Mouse (Mus musculus) frontal cortex, adult 2 months (tissue): Measurements from ENCODE around the gene Olfr270. TPM values are rescaled to one million over a fixed set of nuclear protein-coding genes. Genes with fewer than 3 reads are reported as not detected.

Experiments
- DNase-seq, 2 experiments: peaks; one replicate each; pipeline ENCODE4 v3.0.0; 2022; ENCODE audit warnings: low spot score in 1 of 2; ENCODE audit errors: extremely low spot score in 1 of 2
- polyA plus RNA-seq: library from polyadenylated mRNA; depleted of rRNA; stranded (reverse); fragments of >200 nt; gene quantifications from 2 replicates; pipeline ENCODE4 v1.2.3, GENCODE M21; 2012; rRNA removed

The Olfr270 gene
- polyA plus RNA-seq: not detected in 2 replicates

- DNase-seq: no peak
These were observed at the start of gene Olfr270 for GRCm38 (mm10) chr4:52964247-52964646. Gene Olfr270, plus strand, starts transcription at chr4:52964547.

- DNase-seq: no peak
These were observed 47.6 kb upstream of the Olfr270 start for GRCm38 (mm10) chr4:52916659-52917310.

GRCm38 (mm10) chr4:52917311-52917688 lies 47.0 kb upstream of the Olfr270 start:
- no peak for DNase-seq

- no peak for DNase-seq
These were observed 45.3 kb upstream of the Olfr270 start, which contains the start of gene Olfr272 for GRCm38 (mm10) chr4:52919078-52919477. Gene Olfr272, minus strand, starts transcription at chr4:52919178.

- no peak for DNase-seq
These were observed 33.9 kb upstream of the Olfr270 start for GRCm38 (mm10) chr4:52930480-52930879.

- DNase-seq: no peak
These were observed 17.7 kb upstream of the Olfr270 start for GRCm38 (mm10) chr4:52946665-52947064.

GRCm38 (mm10) chr4:52949005-52949404 lies 15.3 kb upstream of the Olfr270 start:
- no peak for DNase-seq

GRCm38 (mm10) chr4:52958693-52959092 lies 5.7 kb upstream of the Olfr270 start:
- peak; percentile 58 to 79 for DNase-seq

GRCm38 (mm10) chr4:52985216-52985615 lies 20.9 kb downstream of the Olfr270 start:
- DNase-seq: peak in 1 of 2 experiments; percentile 36

- DNase-seq: no peak
These were observed 21.9 kb downstream of the Olfr270 start for GRCm38 (mm10) chr4:52986266-52986665.

- DNase-seq: no peak
These were observed 24.9 kb downstream of the Olfr270 start, which contains the start of gene Nipsnap3a for GRCm38 (mm10) chr4:52989248-52989647. Gene Nipsnap3a, plus strand, starts transcription at chr4:52989272.

GRCm38 (mm10) chr4:52999449-52999848 lies 35.1 kb downstream of the Olfr270 start:
- DNase-seq: no peak

GRCm38 (mm10) chr4:53000154-53000553 lies 35.8 kb downstream of the Olfr270 start:
- DNase-seq: no peak

GRCm38 (mm10) chr4:53009183-53009582 lies 44.8 kb downstream of the Olfr270 start:
- DNase-seq: no peak

- no peak for DNase-seq
These were observed 45.5 kb downstream of the Olfr270 start for GRCm38 (mm10) chr4:53009871-53010270.

GRCm38 (mm10) chr4:53011732-53012361 lies 47.5 kb downstream of the Olfr270 start, which contains the start of gene Nipsnap3b:
Gene Nipsnap3b, plus strand, starts transcription at chr4:53011880.
- DNase-seq: peak; percentile 91 to 96

GRCm38 (mm10) chr4:53014421-53014820 lies 50.1 kb downstream of the Olfr270 start:
- DNase-seq: no peak

- no peak for DNase-seq
These were observed 50.7 kb downstream of the Olfr270 start for GRCm38 (mm10) chr4:53015024-53015423.

GRCm38 (mm10) chr4:53018392-53018791 lies 54.0 kb downstream of the Olfr270 start:
- DNase-seq: no peak
